ENCODE assay signal across 15 mouse cellular contexts in the genomic region with DNA sequence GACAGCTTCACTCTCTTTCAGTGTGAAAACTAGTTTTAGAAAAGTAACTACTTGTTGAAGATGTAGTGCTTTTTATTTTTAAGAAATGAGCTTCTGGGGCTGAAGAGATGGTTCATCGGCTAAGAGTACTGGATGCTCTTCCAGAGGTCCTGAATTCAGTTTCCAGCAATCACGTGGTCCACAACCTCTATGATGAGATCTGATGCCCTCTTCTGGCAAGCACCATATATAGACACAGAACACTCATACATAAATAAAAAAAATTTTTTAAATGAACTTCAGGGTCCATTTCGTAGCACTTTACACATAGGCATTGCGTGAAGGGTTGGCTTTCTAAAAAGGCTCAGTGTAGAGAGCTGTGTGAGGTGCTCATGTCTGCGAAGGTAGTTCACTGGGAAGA. TPM values are rescaled to one million over a fixed set of nuclear protein-coding genes. Genes with fewer than 3 reads are reported as not detected.
DNase-seq lines count a peak whose midpoint lies in the region; ATAC-seq and TF ChIP-seq lines count a peak whose summit lies in the region.
"Had no signal": no experiment of that assay in that cellular context is flagged by ENCODE, and none has a peak within 500 bp of the region (broad histone marks: within the 10 kb centered on the region; RNA-seq: fewer than 3 reads in every experiment).

No protein-coding gene starts in this region.

- no peak for TF ChIP-seq POLR2A in kidney, adult 2 months (IDR thresholded peaks at IDR 0.05; ENCODE audit: low read depth, low read length)

- H3K4me1 ChIP-seq in kidney, adult 2 months (ENCODE audit: control insufficient read depth, insufficient read depth, low read length), result peaks cover 2% of the 10 kb centered on the region; the same call in 1 of the 2 replicates
- H3K4me1 ChIP-seq: forebrain, embryonic 10.5 days; intestine, embryonic 15.5 days; stomach, embryonic 15.5 days had no signal

- ATAC-seq in erythroblast, adult 5-6 weeks (replicated peaks; ENCODE audit: low FRiP score, poor library complexity, severe bottlenecking), result 0 out of 2 replicates have a peak, but pooled peaks have one; percentile 60
- ATAC-seq: intestine, embryonic 15.5 days had no signal

- no peak for TF ChIP-seq CTCF in kidney, adult 2 months (conservative IDR thresholded peaks at IDR 0.05; ENCODE audit: insufficient read depth, insufficient read length, low read depth, low read length)

- WGBS in kidney, adult 2 months, result 82% methylated on average over 5 of the region's 5 CpGs

- H3K4me3 ChIP-seq in kidney, adult 2 months (ENCODE audit: insufficient read depth, low read depth, low read length), result no peak overlapping the region
- H3K4me3 ChIP-seq: forebrain, embryonic 10.5 days; intestine, embryonic 15.5 days; stomach, embryonic 15.5 days had no signal

- peak; percentile 16 for DNase-seq in kidney, adult 2 months
- DNase-seq in kidney, postnatal 25 days, result no peak
- DNase-seq in thymus, postnatal 4 days, result peak; percentile 16
- DNase-seq in thymus, postnatal 36 days, result no peak
- DNase-seq in urinary bladder, postnatal 4 days (ENCODE audit: low spot score in 2 of 2), result no peak
- no peak for DNase-seq in spleen, postnatal 4 days (ENCODE audit: low spot score in 2 of 2)
- no peak for DNase-seq in frontal cortex, postnatal 36 days (ENCODE audit: low spot score in 2 of 2)
- DNase-seq: adrenal gland, postnatal 10 days; cerebellum, adult 11 months; gastrocnemius, postnatal 14 days; liver had no signal

- no peaks in the 10 kb centered on the region for H3K36me3 ChIP-seq in kidney, adult 2 months (ENCODE audit: control insufficient read depth, insufficient read depth, low read length)
- H3K36me3 ChIP-seq: intestine, embryonic 15.5 days; stomach, embryonic 15.5 days had no signal

- H3K27ac ChIP-seq in kidney, adult 2 months (ENCODE audit: insufficient read depth, low read depth, low read length), result no peak overlapping the region
- H3K27ac ChIP-seq: forebrain, embryonic 10.5 days; intestine, embryonic 15.5 days; stomach, embryonic 15.5 days had no signal

- no peaks in the 10 kb centered on the region for H3K27me3 ChIP-seq in kidney, adult 2 months (replicated peaks; ENCODE audit: control insufficient read depth, insufficient read depth, low read length)
- H3K27me3 ChIP-seq: intestine, embryonic 15.5 days; stomach, embryonic 15.5 days had no signal

RNA-seq across cellular contexts. Expression of a gene that starts 11.3 kb away (rescaled TPM):
- 12.5 and 13.3 TPM in 2 replicates for polyA plus RNA-seq in kidney, adult 2 months (2012; rRNA removed)
- total RNA-seq in erythroblast, adult 5-6 weeks (2015; ENCODE audit: low replicate concordance), result 20.6 and 34.9 TPM in 2 replicates
- total RNA-seq in erythroblast, adult 5-6 weeks (2017; ENCODE audit: low replicate concordance), result 18.1 and 42.5 TPM in 2 replicates

Comparison
In these comparisons a context has a peak if more than half of its experiments do, and no peak if none do; other contexts are left out.
1. DNase-seq: peak in kidney, adult 2 months (single experiment) and thymus, postnatal 4 days (single experiment); none in kidney, postnatal 25 days (0 of 2), thymus, postnatal 36 days (0 of 2), urinary bladder, postnatal 4 days (0 of 2), spleen, postnatal 4 days (0 of 2) and frontal cortex, postnatal 36 days (0 of 2).